Mouse (Mus musculus) spleen, postnatal 4 days (tissue): ENCODE data around the gene Gm11238.
"Not testable (repeated sequence)": the region's sequence is repeated elsewhere in the genome, so short reads cannot be mapped to it uniquely, and the experiment has no call there.

Source experiments
- DNase-seq, 2 experiments: peaks; one replicate each; pipeline ENCODE4 v3.0.0; 2022; ENCODE audit warnings: low spot score in 2 of 2

Gene Gm11238

DNA sequence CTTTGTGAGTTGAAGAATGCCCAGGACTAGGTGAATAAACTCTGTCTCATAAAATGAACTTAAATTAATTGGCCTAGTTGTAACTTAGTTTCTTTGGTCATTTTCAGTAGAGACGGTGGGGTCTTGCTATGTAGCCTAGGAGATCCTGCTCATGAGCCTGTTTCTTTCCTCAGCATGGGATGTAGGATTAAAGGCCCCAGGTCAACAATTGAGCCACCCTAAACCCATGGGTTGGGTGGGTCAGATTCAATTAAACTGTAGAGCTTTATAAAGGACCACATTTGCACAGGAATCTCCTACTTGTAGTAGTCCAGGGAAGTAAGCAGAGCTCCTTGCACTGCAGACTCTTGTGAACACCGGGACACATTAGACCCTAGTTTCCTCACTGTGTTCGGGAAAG lies at the start of gene Gm11238:
TSS of gene Gm11238 (plus strand) at position 301 of the 400 bp plus-strand sequence.
- not testable (repeated sequence) for DNase-seq

DNA sequence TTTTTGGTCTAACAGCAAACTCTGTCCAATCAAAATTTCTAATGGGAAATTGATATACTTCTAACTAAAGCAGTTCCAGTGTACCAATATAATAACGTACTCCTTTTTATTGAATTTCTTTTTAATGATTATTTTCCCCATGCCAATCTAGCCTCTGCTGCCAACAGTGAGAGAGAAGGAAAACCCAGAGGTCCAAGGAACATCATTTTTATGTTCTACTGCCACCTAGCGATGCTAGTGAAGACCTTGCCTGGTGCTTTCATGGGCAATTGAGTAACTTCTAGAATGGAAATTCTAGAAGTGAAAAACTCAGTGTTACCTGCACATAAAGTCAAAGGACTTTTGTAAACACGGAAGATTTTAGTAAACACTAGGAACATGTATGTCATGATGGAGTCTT lies 8.4 kb upstream of the Gm11238 start:
- DNase-seq, result no peak

DNA sequence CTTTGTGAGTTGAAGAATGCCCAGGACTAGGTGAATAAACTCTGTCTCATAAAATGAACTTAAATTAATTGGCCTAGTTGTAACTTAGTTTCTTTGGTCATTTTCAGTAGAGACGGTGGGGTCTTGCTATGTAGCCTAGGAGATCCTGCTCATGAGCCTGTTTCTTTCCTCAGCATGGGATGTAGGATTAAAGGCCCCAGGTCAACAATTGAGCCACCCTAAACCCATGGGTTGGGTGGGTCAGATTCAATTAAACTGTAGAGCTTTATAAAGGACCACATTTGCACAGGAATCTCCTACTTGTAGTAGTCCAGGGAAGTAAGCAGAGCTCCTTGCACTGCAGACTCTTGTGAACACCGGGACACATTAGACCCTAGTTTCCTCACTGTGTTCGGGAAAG lies 15.0 kb downstream of the Gm11238 start, which contains the start of gene Gm11237:
TSS of gene Gm11237 (plus strand) at position 301 of the 400 bp plus-strand sequence.
- not testable (repeated sequence) for DNase-seq

DNA sequence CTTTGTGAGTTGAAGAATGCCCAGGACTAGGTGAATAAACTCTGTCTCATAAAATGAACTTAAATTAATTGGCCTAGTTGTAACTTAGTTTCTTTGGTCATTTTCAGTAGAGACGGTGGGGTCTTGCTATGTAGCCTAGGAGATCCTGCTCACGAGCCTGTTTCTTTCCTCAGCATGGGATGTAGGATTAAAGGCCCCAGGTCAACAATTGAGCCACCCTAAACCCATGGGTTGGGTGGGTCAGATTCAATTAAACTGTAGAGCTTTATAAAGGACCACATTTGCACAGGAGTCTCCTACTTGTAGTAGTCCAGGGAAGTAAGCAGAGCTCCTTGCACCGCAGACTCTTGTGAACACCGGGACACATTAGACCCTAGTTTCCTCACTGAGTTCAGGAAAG lies 30.1 kb downstream of the Gm11238 start, which contains the start of gene Gm11236:
TSS of gene Gm11236 (plus strand) at position 301 of the 400 bp plus-strand sequence.
- not testable (repeated sequence) for DNase-seq

DNA sequence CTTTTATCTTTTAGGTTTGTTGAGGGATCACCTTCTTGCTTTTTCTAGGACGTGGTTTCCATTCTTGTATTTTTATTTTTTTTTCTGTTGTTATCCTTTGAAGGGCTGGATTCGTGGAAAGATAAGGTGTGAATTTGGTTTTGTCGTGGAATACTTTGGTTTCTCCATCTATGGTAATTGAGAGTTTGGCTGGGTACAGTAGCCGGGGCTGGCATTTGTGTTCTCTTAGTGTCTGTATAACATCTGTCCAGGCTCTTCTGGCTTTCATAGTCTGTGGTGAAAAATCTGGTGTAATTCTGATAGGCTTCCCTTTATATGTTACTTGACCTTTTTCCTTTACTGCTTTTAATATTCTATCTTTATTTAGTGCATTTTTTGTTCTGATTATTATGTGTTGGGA lies 54.2 kb downstream of the Gm11238 start:
- DNase-seq, result peak in 1 of 2 experiments; percentile 10

DNA sequence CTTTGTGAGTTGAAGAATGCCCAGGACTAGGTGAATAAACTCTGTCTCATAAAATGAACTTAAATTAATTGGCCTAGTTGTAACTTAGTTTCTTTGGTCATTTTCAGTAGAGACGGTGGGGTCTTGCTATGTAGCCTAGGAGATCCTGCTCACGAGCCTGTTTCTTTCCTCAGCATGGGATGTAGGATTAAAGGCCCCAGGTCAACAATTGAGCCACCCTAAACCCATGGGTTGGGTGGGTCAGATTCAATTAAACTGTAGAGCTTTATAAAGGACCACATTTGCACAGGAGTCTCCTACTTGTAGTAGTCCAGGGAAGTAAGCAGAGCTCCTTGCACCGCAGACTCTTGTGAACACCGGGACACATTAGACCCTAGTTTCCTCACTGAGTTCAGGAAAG lies 60.4 kb downstream of the Gm11238 start, which contains the start of gene Gm11239:
TSS of gene Gm11239 (plus strand) at position 301 of the 400 bp plus-strand sequence.
- not testable (repeated sequence) for DNase-seq

DNA sequence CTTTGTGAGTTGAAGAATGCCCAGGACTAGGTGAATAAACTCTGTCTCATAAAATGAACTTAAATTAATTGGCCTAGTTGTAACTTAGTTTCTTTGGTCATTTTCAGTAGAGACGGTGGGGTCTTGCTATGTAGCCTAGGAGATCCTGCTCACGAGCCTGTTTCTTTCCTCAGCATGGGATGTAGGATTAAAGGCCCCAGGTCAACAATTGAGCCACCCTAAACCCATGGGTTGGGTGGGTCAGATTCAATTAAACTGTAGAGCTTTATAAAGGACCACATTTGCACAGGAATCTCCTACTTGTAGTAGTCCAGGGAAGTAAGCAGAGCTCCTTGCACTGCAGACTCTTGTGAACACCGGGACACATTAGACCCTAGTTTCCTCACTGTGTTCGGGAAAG lies 75.5 kb downstream of the Gm11238 start, which contains the start of gene Gm428:
TSS of gene Gm428 (plus strand) at position 301 of the 400 bp plus-strand sequence.
- DNase-seq, result not testable (repeated sequence)
